Mouse (Mus musculus) left cerebral cortex, adult 9 months (tissue): ENCODE data around the gene Vps13c.

ENCODE experiments used
- DNase-seq, 2 experiments: peaks; one replicate each; pipeline ENCODE4 v3.0.0; 2022; ENCODE audit warnings: low spot score in 2 of 2

Gene Vps13c

GRCm38 (mm10) chr9:67877081-67877718, 37.0 kb downstream of the Vps13c start:
- no peak for DNase-seq

DNA sequence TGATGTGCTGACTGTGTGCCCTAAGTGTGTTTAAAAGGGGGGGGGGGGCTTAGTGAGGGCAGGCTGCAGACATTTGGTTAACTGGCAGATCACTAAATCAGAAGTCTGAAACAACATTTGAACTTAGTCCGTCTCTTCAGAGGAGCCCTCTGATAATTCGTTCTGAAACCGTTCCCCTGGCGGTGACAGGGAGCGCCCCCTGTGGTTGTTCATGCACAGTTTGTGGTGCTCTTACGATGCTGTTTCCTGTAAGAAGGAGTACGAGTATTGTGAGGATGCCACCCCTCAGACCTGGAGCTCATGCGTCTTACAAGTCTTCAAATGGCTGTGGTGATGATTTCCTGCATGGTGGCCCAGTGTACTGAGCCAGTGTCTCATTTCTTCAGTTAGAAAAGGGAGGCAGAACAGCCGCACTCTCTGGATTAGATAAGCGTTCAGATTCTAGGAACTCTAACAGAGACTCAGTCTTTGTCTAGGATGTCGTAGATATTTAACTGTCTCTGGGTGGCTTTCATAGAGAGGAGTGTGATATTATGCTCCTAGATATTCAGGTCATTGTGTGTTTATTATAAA, 38.1 kb downstream of the Vps13c start:
- no peak for DNase-seq

- DNase-seq: no peak
Measured at GRCm38 (mm10) chr9:67883349-67883984, 43.3 kb downstream of the Vps13c start.

DNA sequence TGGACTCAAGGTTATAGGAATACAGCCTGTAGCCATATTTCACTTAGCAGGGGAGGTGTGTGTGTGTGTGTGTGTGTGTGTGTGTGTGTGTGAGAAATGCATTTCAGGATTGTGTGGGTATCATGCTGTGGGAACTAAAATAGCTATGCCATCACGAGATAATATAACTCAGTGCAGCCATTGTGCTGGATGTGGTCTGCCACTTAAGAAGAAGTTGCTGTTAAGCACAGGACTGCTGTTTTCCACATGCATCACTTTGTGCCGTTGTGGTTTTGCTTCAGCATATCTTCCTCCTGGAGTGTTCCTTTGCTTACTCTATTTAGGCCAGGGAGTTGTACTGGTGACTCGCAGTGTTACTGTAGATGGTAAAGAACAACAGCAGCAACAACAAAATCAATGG, 43.9 kb downstream of the Vps13c start:
- DNase-seq: no peak

DNA sequence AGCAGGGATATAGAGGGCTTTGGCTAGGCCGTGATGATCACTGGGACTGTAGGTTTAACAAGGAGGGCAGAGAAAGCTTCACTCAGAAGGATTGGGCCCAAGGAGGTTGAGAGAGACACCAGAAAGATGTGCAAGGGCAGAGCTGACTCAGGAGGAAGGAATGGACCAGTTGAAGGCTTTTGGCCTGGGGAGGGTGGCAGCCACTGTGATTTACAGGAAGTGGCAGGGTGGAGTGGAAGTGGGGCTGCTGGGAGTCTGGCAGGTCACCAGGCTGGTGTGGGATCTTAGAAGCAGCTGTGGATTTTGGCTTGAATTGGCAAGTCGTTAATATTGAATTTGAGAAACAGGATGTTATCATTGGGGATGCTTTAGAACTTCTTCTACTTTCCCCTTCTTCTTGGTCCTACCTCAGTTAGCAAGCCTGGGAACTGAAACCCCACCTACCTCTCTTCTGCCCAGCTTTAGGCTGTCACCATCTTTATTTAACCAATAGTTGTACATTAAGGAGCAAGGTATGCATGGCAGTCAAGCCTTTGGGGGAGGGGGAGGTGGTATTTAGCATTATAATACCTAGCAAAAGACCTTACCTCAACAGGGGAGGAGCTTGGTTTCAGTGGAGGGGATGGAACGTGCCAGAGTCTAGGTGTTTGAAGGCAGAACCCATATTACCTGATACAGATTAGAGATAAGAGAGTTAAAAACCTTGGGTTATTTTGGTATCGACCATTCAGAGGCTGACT, 47.0 kb downstream of the Vps13c start:
- DNase-seq: no peak

DNA sequence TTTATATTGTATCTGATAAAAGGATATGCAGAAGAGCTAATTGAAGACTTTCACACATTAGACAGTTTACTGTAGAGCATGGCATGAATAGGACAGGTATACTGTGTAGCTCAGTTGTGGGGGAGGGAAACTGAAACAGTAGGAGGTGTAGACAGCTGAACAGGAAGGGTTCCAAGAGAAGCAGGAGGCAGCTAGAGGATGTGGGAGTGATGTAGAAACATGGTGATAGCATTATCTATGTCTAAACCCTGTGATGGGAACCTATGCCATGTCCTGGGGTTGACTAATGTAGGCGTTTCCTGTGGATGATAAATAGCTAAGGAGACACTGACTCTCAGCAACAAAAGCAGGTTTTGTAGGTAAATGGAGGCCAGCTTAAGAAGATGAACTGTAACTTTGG, 53.3 kb downstream of the Vps13c start:
- peak; percentile 6 to 35 for DNase-seq

DNA sequence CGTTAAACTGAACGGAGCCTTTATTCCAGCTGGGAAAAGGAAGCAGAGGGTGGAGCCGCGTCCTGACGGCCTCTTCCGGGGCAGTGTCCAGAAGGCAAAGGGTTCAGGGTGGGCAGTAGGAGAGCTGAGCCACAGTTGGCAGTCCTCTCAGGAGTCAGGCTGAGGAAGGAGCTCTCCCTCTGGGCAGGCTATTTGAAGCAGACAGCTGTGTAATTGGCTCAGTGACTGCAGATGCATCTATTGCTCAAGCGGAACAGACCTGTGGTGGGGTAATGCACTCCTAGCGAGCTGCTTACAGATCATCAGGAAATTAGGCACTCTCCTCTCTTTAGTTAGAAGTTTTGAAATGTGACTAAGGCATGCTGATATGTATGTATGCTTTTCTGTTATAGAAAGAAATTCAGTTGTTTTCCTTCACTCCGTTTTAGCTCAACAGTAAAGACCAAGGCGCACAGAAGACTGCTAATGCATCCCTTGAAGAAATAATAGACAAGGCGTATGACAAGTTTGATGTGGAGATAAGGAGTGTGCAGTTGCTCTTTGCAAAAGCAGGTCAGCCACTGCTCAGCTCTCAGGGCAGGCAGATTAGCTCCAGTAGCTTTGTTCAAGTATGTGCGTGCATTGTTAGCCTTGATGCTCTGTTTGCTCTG, 56.6 kb downstream of the Vps13c start:
- DNase-seq: no peak

DNA sequence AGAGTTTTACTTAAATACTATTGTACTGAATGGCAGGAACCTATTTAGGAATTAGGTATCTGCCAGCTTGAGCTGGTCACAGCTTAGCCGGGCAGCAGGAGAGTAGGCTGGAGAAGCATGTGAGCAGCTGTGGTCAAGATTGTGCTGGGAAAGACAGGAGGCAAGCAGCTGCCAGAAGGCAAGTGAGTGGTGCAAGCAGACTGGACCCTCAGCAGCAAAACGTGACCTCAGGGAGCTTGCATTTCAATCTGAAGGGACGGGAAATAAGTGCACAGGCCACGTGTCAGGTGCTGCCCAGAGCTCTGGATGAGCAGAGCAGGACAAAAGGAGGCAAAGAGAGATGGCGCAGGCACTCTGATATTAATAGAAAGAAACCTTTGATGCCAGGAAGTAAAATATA, 60.2 kb downstream of the Vps13c start:
- no peak for DNase-seq

DNA sequence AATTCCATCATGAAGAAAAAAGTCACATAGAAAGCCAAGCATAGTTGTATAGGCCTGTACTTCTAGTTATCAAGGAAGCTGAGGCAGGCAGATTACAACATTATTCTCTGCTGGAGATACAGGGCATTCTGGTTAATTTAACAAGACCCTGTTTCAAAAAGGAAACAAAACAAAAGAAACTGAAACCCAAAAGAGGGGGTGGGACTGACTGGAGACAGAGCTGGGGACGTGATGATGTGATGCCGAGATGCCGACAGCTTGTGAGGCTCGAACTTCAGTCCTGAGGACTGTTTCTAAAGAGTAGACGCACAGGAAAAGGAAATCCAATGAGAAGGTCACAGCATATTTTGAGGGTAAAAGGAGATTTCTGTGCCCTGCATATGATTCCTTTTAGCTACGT, 64.2 kb downstream of the Vps13c start:
- DNase-seq: no peak

GRCm38 (mm10) chr9:67905541-67905940, 65.3 kb downstream of the Vps13c start:
- DNase-seq: no peak

DNA sequence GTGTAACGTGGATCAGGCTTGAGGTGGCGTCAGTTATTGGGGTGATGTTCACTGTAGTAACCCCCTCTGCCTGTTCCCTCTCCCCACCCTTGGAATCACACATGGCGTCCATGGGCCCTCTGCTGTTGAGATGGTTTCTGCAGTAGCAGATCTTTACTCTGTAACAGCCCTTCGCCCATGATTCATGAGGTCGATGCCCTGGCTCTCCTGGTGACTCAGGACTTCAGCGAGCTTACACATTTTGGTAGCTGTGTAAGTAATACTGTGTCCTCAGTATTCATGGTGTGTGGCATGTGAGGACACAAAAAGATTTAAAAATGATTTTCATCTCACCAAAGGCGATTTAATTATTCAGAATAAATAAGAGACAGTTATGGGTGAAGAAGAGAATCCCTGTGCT, 74.5 kb downstream of the Vps13c start:
- no peak for DNase-seq

DNA sequence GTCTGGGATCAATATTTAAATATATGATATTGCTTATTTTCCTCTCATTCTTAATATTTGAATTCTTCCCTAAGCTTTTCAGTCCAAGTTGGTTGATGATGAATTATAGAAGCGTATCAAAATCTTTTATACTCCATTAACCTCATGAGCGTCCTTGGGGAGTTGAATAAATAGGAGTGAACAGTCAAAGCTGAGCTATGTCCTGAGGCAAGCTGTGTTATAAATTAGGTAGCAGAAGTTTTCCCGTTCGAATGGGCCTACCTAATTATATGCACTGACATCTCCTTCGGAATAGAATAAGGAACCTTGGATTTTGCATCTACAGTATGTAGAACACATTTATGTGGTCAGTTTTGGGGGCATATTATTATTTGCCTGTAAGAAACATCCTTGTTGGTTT, 82.2 kb downstream of the Vps13c start:
- no peak for DNase-seq

DNA sequence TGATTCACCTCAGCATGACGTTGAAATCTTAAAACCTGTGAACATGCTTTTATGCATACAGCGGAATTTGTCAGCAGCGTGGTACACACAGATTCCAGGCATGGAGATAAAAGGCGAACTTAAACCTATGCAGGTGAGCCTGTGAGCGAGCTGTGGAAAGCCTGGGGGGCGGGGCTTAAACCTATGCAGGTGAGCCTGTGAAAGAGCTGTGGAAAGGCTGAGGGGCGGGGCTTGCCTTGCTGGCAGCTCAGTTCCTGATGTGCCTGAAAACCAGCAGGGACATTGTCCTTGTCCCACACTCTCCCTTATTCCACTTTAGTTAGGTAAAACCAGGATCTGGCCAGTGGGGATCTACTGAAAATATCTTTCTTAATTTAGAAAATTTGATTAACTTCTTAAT, 90.4 kb downstream of the Vps13c start:
- no peak for DNase-seq

DNA sequence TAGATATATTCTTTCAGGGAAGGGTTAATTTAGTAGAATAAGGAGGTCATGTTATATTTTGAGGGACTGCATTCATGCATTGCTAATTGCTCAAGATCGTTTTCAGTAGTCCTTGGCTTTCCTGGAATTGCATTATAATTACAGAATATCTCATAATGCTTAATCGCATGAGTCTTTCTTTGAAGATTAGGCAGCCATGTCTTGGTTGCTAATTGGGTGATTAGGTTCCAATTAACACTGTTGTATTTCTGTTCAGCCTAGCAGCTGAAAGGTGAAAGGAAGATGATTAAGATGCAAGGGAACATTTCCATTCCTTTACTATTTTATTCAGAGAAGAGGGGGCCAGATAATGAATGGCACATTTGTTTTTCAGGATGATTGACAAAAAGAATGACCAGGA, 97.1 kb downstream of the Vps13c start:
- no peak for DNase-seq

- DNase-seq: no peak
Measured at GRCm38 (mm10) chr9:67955466-67956010, 115.3 kb downstream of the Vps13c start.

DNA sequence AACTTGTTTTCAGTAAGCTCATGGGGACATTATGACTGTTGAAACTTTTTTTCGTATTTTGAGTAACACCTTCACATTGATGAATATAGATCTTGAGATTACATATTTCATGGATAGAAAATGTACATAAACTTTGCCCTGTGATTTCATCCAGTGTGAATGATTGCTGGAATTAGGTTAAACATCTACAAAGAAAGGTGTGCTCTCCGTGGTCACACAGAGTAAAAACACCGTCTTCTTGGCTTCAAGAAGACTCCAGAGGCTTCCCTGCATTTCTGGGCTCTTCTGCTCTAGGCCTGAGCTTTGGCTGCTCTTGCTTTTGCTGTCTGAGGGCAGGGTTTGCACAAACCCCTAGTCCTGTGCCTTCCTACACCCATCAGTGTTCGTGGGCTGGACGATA, 121.8 kb downstream of the Vps13c start:
- no peak for DNase-seq

GRCm38 (mm10) chr9:67965889-67966288, 125.7 kb downstream of the Vps13c start:
- no peak for DNase-seq

DNA sequence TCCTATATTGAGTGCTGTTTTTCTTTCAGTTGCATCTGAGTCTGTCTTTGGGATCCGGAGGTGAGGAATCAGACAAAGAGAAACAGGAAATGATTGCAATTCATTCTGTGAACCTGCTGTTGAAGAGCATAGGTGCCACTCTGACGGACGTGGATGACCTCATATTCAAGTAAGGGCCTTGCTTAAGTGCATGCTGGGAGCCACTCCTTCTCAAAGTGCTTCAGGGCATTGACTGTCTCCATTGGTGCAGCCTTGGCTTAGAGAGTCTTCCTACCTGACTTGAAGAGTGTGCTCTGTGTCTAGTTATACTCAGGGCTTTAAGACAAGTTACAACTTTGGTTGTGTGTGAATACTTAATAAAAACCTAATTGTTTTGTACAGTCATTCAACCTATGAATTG, 126.8 kb downstream of the Vps13c start:
- DNase-seq: no peak

GRCm38 (mm10) chr9:67973451-67973850, 133.3 kb downstream of the Vps13c start:
- DNase-seq: no peak

DNA sequence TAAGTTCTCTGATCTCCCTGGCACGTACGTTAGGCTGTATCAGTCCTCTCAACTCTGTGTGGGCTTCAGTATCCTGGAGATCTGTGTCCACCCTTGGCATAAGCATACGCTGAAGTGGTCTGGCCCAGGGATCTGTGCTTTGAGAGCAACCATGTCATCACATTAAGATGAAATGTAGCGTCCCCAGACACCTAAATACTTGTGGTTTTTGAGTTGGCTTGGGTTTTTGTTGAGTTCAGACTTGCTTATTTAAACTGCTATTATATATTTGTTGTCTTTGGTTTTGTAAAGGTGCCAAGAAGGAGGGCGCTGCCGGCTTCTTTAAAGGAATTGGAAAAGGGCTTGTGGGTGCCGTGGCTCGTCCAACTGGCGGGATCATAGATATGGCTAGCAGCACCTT, 135.3 kb downstream of the Vps13c start:
- no peak for DNase-seq

DNA sequence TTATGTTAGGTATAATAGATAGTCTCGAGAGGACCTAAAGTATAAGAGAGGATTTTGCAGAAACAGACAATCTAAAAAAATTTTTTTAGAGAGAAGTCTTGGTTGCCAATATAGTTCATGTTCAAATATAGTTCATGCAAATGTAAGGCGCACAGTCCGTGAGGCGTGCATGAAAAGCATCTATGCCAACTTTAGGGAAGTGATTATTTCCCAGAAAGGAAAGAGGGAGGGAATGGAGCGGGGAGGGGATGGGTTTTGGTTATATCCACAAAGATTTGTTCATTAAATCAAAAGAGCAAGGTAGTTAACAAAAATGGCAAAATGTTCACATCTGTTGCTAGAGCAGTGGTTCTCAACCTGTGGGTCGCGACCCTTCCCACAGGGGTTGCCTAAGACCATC, 166.4 kb downstream of the Vps13c start:
- no peak for DNase-seq

GRCm38 (mm10) chr9:68014991-68015396, 174.8 kb downstream of the Vps13c start:
- DNase-seq: peak; percentile 18 to 83
